Mouse (Mus musculus) liver, embryonic 13.5 days (tissue): ENCODE measurements at regions not wholly inside any gene's neighbourhood (a gene's known extent, or its start where the extent isn't known, plus 50 kb on each side); places are given as distances from the start of the nearest gene placed in this dataset.

Experiments
- ATAC-seq: fragments of 200-750 bp; cut with Nextera tagmentation; 2 replicates; pipeline ENCODE4 v1.8.0; 2017; ENCODE audit warnings: low read depth, mild to moderate bottlenecking, moderate number of reproducible peaks, moderate library complexity
- DNase-seq: peaks from one replicate; pipeline ENCODE4 v3.0.0; 2022
- H3K27ac ChIP-seq: fragments of 300-500 bp; sonication (generic); 2 replicates; pipeline ENCODE4 v1.5.1; 2015; ENCODE audit warnings: moderate library complexity, mild to moderate bottlenecking, inconsistent platforms
- H3K27me3 ChIP-seq: fragments of 300-500 bp; sonication (generic); 2 replicates; pipeline ENCODE4 v1.6.1; 2015; ENCODE audit warnings: mild to moderate bottlenecking, inconsistent platforms
- H3K36me3 ChIP-seq: fragments of 300-500 bp; sonication (generic); 2 replicates; pipeline ENCODE4 v1.6.1; 2015; ENCODE audit warnings: mild to moderate bottlenecking, inconsistent platforms
- H3K4me1 ChIP-seq: fragments of 300-500 bp; sonication (generic); replicated peaks from 2 replicates; pipeline ENCODE4 v1.6.1; 2015; ENCODE audit warnings: inconsistent platforms
- H3K4me2 ChIP-seq: fragments of 300-500 bp; sonication (generic); 2 replicates; pipeline ENCODE4 v1.6.1; 2015; ENCODE audit warnings: inconsistent platforms, mild to moderate bottlenecking, moderate library complexity
- H3K4me3 ChIP-seq: fragments of 300-500 bp; sonication (generic); replicated peaks from 2 replicates; pipeline ENCODE4 v1.5.1; 2015; ENCODE audit warnings: mild to moderate bottlenecking, inconsistent platforms
- H3K9ac ChIP-seq: fragments of 300-500 bp; sonication (generic); 2 replicates; pipeline ENCODE4 v1.6.1; 2015; ENCODE audit warnings: mild to moderate bottlenecking, inconsistent platforms
- H3K9me3 ChIP-seq: fragments of 300-500 bp; sonication (generic); replicated peaks from 2 replicates; pipeline ENCODE4 v1.6.1; 2016; ENCODE audit warnings: inconsistent platforms
- WGBS: fragments of 180-500 bp; shearing (Covaris S2); methylation state at CpG from one replicate; pipeline ENCODE4 v1.1.7; 2015; ENCODE audit not compliant: insufficient replicate concordance; 5-methylcytosine and 5-hydroxymethylcytosine counted together

- WGBS, result 41% methylated on average over 2 of the region's 2 CpGs
- no peak overlapping the region for H3K4me2 ChIP-seq
- ATAC-seq, result no peak
Observed at GRCm38 (mm10) chr16:24176057-24176456, 187.4 kb upstream of the Bcl6 start.

GRCm38 (mm10) chr16:24175235-24175760 is 186.6 kb upstream of the Bcl6 start:
- H3K4me1 ChIP-seq, result no peaks in the 10 kb centered on the region
- H3K4me2 ChIP-seq, result no peak overlapping the region
- H3K4me3 ChIP-seq, result no peak overlapping the region
- no peak overlapping the region for H3K27ac ChIP-seq
- no peak for ATAC-seq
- H3K36me3 ChIP-seq, result no peaks in the 10 kb centered on the region
- 57% methylated on average over 9 of the region's 9 CpGs for WGBS
- no peak for DNase-seq
- no peak overlapping the region for H3K9ac ChIP-seq
- H3K27me3 ChIP-seq, result no peaks in the 10 kb centered on the region
- no peaks in the 10 kb centered on the region for H3K9me3 ChIP-seq

More at GRCm38 (mm10) chr16:24176057-24176456, 187.4 kb upstream of the Bcl6 start:
- no peaks in the 10 kb centered on the region for H3K27me3 ChIP-seq
- no peak overlapping the region for H3K9ac ChIP-seq
- H3K27ac ChIP-seq, result no peak overlapping the region
- H3K36me3 ChIP-seq, result no peaks in the 10 kb centered on the region
- no peak overlapping the region for H3K4me3 ChIP-seq
- no peaks in the 10 kb centered on the region for H3K9me3 ChIP-seq
- no peaks in the 10 kb centered on the region for H3K4me1 ChIP-seq
- DNase-seq, result no peak

DNA sequence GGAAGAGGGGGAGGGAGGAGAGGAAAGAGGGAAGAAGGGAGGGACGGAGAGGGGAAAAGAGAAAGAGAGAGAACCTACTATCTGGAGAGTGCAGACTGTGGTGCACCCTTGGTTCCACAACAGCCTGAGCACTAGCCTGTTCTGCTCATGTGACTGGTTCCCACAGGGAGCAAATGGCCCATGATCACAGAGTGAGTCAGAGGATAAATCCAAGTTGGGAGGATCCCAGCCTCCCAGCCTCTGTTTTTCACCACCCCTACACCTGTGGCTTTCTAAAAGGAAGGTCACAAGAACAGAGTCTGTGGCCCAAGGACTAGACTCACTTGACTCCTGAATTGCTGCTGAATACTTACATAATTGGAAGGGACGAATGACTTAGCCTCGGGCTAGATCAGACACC is 185.9 kb upstream of the Bcl6 start:
- Histone ChIP-seq H3K9me3 (no peaks in the 10 kb centered on the region), H3K36me3 (no peaks in the 10 kb centered on the region), H3K27me3 (no peaks in the 10 kb centered on the region), H3K4me1 (no peaks in the 10 kb centered on the region), H3K27ac (no peak overlapping the region), H3K4me3 (no peak overlapping the region), H3K4me2 (no peak overlapping the region), H3K9ac (no peak overlapping the region)
- DNase-seq, result no peak
- WGBS, result 58% methylated on average over 3 of the region's 3 CpGs
- no peak for ATAC-seq

GRCm38 (mm10) chr16:24173783-24174518 is 185.3 kb upstream of the Bcl6 start:
- no peak for DNase-seq
- no peak overlapping the region for H3K27ac ChIP-seq
- 57% methylated on average over 5 of the region's 5 CpGs for WGBS

GRCm38 (mm10) chr16:24172653-24173052 is 184.0 kb upstream of the Bcl6 start:
- no peak for DNase-seq
- no peak for ATAC-seq

More at GRCm38 (mm10) chr16:24173783-24174518, 185.3 kb upstream of the Bcl6 start:
- Histone ChIP-seq H3K9ac (no peak overlapping the region), H3K36me3 (no peaks in the 10 kb centered on the region), H3K27me3 (no peaks in the 10 kb centered on the region), H3K4me1 (no peaks in the 10 kb centered on the region), H3K4me3 (no peak overlapping the region), H3K9me3 (no peaks in the 10 kb centered on the region), H3K4me2 (no peak overlapping the region)
- no peak for ATAC-seq

GRCm38 (mm10) chr16:24172065-24172464 is 183.4 kb upstream of the Bcl6 start:
- no peak for DNase-seq
- WGBS, result 77% methylated on average over 5 of the region's 5 CpGs
- Histone ChIP-seq H3K36me3 (no peaks in the 10 kb centered on the region), H3K27me3 (no peaks in the 10 kb centered on the region), H3K9ac (no peak overlapping the region), H3K4me1 (no peaks in the 10 kb centered on the region), H3K4me2 (no peak overlapping the region), H3K27ac (no peak overlapping the region), H3K4me3 (no peak overlapping the region), H3K9me3 (no peaks in the 10 kb centered on the region)
- ATAC-seq, result no peak

More at GRCm38 (mm10) chr16:24172653-24173052, 184.0 kb upstream of the Bcl6 start:
- Histone ChIP-seq H3K4me1 (no peaks in the 10 kb centered on the region), H3K9me3 (no peaks in the 10 kb centered on the region), H3K4me3 (no peak overlapping the region), H3K9ac (no peak overlapping the region), H3K4me2 (no peak overlapping the region), H3K27me3 (no peaks in the 10 kb centered on the region), H3K27ac (no peak overlapping the region), H3K36me3 (no peaks in the 10 kb centered on the region)
- WGBS, result 65% methylated on average over 2 of the region's 2 CpGs

GRCm38 (mm10) chr16:24171161-24171560 is 182.5 kb upstream of the Bcl6 start:
- Histone ChIP-seq H3K27ac (no peak overlapping the region), H3K9me3 (no peaks in the 10 kb centered on the region), H3K36me3 (no peaks in the 10 kb centered on the region), H3K9ac (no peak overlapping the region), H3K4me1 (no peaks in the 10 kb centered on the region), H3K4me3 (no peak overlapping the region), H3K27me3 (no peaks in the 10 kb centered on the region), H3K4me2 (no peak overlapping the region)
- DNase-seq (no peak), ATAC-seq (no peak)
- WGBS, result 48% methylated on average over 4 of the region's 4 CpGs

- Histone ChIP-seq H3K4me2 (no peak overlapping the region), H3K9ac (no peak overlapping the region), H3K27ac (no peak overlapping the region), H3K4me1 (0 out of 2 replicates have a peak, but pooled peaks cover 4% of the 10 kb centered on the region), H3K36me3 (no peaks in the 10 kb centered on the region), H3K27me3 (no peaks in the 10 kb centered on the region), H3K4me3 (no peak overlapping the region), H3K9me3 (no peaks in the 10 kb centered on the region)
- DNase-seq (no peak), ATAC-seq (no peak)
Observed at GRCm38 (mm10) chr16:24166496-24166895, 177.8 kb upstream of the Bcl6 start.

DNA sequence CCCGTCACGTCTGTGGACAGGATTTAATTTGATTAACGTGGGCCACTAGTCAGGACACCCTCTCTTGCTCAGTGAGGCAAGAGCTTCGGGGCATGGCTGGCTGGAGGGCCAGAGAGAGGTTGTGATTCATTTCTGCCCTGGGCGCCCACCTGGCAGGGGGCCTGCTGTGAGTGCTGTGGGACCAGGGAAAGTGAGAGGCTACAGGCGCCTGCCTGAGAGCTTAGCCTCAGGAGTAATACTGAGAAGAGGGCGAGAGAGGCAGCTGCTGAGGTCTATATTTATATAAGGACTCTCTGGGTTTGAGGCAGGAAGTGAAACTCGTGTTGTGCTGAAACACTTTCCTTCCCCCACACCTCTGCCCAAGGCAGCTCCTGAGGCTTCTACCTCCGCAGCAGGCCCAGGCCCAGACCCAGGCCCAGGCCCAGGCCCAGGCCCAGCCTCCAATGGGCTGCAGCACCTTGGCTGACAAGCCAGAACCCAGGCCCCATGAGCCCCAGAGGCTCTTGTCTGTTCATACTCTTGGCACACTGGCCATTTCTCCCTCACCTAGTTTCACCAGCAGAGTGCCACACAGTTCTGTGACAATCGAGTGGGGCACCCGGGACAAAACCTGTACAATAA is 176.9 kb upstream of the Bcl6 start:
- H3K27me3 ChIP-seq, result no peaks in the 10 kb centered on the region
- DNase-seq (no peak), ATAC-seq (no peak)
- H3K4me2 ChIP-seq, result no peak overlapping the region
- no peaks in the 10 kb centered on the region for H3K9me3 ChIP-seq
- no peak overlapping the region for H3K9ac ChIP-seq
- 0 out of 2 replicates have a peak, but pooled peaks cover 4% of the 10 kb centered on the region for H3K4me1 ChIP-seq
- no peak overlapping the region for H3K4me3 ChIP-seq
- 49% methylated on average over 11 of the region's 11 CpGs for WGBS
- no peaks in the 10 kb centered on the region for H3K36me3 ChIP-seq
- H3K27ac ChIP-seq, result no peak overlapping the region

DNA sequence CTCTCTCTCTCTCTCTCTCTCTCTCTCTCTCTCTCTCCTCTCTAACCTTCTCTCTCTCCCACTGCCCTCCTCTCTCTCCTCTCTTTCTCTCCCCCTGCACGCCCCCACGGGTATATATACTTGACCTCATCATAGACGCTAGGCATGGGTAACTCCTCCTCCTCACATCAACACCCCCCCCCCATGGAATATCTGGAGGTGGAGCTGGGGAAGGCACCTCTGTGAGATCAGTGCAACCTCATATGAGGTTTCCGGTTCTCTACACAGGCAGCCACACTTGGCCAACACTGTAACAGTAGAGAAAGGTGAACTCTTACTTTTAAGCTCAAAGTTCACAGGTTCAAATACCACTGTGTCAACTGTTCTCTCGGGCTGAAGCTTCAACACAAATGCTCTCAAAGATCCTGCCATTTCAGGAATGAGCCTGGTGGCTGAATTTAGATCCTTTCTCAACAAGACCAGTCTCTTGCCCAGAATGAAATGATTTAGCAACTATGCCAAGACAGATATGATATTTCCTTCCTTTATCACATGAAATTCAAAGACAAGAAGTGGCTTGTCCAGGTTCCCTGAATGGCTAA is 172.1 kb upstream of the Bcl6 start:
- Histone ChIP-seq H3K36me3 (no peaks in the 10 kb centered on the region), H3K9me3 (no peaks in the 10 kb centered on the region), H3K4me2 (no peak overlapping the region), H3K27ac (no peak overlapping the region), H3K9ac (no peak overlapping the region), H3K27me3 (no peaks in the 10 kb centered on the region), H3K4me3 (no peak overlapping the region), H3K4me1 (0 out of 2 replicates have a peak, but pooled peaks cover 4% of the 10 kb centered on the region)
- DNase-seq (no peak), ATAC-seq (no peak)
- 70% methylated on average over 5 of the region's 5 CpGs for WGBS

- Histone ChIP-seq H3K4me3 (no peak overlapping the region), H3K4me2 (no peak overlapping the region), H3K27me3 (no peaks in the 10 kb centered on the region), H3K27ac (no peak overlapping the region), H3K36me3 (no peaks in the 10 kb centered on the region), H3K9me3 (no peaks in the 10 kb centered on the region), H3K4me1 (no peaks in the 10 kb centered on the region), H3K9ac (no peak overlapping the region)
- DNase-seq, result no peak
- no peak for ATAC-seq
- 54% methylated on average over 2 of the region's 2 CpGs for WGBS
Observed at GRCm38 (mm10) chr16:24159336-24159735, 170.7 kb upstream of the Bcl6 start.
